Mouse (Mus musculus) spleen, postnatal 4 days (tissue): Measurements from ENCODE around the gene Ppt1.

Source experiments
- DNase-seq, 2 experiments: peaks; one replicate each; pipeline ENCODE4 v3.0.0; 2022; ENCODE audit warnings: low spot score in 2 of 2

Ppt1 gene

GRCm38 (mm10) chr4:122870027-122870426 is 34.0 kb downstream of the Ppt1 start:
- DNase-seq, result no peak

- no peak for DNase-seq
Measured at GRCm38 (mm10) chr4:122870741-122871140, 34.7 kb downstream of the Ppt1 start.

- DNase-seq, result no peak
Measured at GRCm38 (mm10) chr4:122871269-122871668, 35.2 kb downstream of the Ppt1 start.

DNA sequence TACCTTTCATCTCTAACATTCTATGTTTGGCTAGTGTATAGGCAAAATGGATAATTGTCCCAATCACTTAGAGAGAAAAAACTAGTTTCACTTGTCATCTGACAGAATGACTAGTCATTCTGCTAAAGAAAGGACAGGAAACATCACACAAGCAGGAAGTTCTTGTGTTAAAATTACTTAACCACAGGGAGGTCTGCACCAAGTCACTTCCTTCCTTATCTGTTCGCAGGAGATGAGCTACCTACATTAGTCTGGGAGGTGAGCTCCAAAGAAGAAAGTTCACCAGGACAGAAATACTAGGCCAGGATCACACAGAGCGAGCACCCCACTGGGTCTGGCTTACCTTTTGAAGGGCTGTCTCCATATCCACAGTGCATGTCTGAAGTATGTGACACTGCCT is 35.9 kb downstream of the Ppt1 start:
- no peak for DNase-seq

GRCm38 (mm10) chr4:122873003-122873402 is 37.0 kb downstream of the Ppt1 start:
- no peak for DNase-seq

DNA sequence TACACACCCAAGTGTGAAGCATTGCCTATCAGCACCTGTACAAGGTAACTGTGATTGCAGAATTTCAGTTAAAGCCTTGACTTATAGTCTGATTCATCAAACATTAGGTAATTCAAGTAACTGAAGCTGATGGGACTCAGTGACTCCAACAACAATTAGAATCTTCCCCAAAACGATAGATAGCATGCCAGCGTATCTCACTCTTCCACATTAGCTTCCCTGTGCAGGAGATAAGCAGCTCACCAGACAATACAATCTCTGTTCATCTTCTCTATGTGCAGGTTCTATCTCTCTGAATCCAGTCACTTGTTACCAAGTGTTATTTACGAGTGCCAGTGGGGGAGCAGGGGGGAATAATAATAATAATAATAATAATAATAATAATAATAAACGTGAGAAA is 37.5 kb downstream of the Ppt1 start:
- no peak for DNase-seq

GRCm38 (mm10) chr4:122878333-122879070 is 42.5 kb downstream of the Ppt1 start:
- no peak for DNase-seq

DNA sequence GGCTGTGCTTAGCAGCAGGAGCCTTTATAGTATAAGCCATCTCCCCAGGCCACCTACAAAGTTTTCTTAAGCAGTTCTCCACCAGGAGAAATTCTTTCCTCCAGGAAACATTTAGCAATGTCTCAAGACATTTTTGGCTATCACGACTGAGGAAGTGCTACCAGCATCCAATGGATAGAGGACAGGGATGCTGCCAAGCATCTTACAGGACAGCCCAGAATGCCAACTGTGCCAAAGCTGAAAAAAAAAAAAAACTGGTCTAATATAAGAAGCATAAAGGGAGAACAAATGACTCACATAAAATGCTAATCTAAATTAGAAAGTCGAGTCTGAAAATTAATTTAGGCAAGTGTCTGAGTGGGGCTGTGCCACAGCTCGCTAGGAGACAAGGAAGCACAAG is 46.5 kb downstream of the Ppt1 start:
- DNase-seq, result no peak

DNA sequence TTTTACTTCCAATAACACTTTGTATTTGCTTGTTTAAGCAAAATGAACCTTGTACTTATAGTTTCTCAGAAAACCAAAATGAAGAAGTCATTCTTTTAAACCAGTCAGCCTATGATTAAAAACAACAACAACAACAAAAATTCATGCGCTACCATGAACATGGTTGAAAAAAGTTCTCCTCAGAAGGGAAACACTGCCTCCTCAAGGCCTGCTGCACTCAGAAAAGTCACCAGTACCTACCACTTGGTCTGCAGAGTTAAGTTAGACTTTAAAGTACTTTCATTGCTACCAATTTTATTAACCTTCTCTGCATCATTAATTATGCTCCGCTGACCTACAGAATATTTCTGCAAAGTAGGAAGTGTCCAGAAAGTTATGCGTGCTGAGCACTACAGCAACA is 47.3 kb downstream of the Ppt1 start:
- DNase-seq, result no peak

- DNase-seq, result no peak
Measured at GRCm38 (mm10) chr4:122884051-122884450, 48.0 kb downstream of the Ppt1 start.

- no peak for DNase-seq
Measured at GRCm38 (mm10) chr4:122884481-122885340, 48.7 kb downstream of the Ppt1 start.

DNA sequence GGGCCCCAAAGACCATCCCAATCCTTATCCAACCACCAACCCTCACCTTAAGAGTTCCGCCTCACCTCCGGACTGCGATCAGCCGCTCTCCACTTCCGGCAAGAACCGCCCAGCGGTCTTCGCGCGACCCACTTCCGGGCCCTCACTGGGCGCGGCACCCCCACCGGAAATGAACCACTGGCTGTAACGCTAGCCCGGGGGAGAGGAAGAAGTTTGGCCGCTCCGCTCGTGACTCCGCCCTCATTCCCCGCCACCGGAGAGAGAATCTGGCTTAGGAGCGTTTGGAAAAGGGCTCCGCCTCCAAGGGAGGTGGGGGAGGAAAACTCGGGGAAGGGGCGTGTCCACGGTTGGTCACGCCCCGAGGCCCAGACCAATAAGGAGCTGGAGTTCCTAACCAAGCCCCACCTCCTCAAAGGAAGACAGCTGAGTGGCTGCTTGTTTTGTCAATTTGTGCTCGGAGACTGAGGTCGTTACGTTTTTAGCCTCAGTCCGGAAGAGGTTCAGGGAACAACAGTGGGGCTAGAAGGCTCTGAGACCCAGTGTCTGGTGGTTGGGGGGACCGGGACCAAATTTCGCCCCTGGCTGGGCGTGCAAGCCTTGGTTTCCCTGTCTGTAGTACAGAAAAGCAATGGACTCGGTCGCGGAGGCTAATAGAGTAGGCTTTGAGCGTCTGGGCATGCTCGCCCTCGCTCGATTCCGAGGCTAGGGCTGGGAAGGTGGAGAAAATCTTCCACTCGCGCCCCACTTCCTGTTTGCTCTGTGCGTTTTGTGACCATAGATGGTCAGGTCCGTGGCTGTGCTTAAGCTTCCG is 49.9 kb downstream of the Ppt1 start, which contains the start of gene Cap1:
Cap1 (minus strand) TSS at position 289 of the 811 bp plus-strand sequence.
- DNase-seq, result peak; percentile 96

DNA sequence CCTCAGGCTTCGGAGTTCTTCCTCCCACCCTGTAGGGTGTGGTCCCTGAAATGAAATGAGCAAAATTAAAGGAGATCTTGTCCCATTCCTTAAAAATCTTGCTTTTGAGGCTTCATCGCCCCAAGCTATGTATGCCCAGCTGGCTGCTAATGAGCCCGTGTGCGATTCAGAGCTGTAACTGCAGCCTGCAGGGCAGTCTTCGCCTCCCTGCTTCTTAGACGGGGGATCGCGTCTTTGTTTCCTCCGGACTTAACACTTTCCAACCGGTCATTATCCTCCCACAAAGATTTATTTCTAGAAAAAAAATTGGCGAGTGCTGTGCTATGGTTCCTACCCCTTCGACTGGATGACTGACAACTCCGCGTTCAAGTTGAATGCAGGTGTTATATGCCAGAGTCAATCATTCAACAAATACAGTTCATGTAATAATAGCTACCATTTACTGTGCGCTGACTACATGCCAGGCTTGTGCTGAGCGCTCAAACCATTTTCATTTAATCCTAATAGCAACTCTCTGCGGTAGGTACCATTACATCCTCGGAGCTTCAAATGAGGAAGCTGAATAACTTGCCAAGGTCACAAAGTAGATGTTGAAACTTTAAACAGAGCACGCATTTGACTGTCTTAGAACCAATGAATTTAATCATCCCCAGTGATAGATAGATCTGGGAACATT is 50.7 kb downstream of the Ppt1 start:
- no peak for DNase-seq

GRCm38 (mm10) chr4:122887336-122887735 is 51.3 kb downstream of the Ppt1 start:
- no peak for DNase-seq

GRCm38 (mm10) chr4:122890881-122891481 is 54.9 kb downstream of the Ppt1 start:
- no peak for DNase-seq

DNA sequence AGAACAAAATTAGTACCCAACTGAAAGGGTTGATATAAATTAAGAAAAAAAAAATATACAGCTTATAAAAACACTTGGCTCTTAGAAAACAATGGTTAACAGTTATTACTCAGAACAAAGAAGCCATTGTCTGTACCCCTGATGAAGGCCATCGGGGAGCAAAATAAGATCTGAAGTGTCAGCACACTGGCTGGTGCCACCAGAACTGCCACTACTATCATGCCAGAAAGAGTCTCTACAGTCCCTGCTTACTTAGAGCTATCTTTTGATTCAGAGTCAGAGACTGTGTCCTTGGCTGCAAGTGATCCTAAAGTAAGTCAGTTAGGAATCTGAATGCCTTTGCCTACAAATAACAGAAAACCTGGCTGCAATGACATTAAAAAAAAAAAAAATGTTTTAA is 55.6 kb downstream of the Ppt1 start:
- no peak for DNase-seq

DNA sequence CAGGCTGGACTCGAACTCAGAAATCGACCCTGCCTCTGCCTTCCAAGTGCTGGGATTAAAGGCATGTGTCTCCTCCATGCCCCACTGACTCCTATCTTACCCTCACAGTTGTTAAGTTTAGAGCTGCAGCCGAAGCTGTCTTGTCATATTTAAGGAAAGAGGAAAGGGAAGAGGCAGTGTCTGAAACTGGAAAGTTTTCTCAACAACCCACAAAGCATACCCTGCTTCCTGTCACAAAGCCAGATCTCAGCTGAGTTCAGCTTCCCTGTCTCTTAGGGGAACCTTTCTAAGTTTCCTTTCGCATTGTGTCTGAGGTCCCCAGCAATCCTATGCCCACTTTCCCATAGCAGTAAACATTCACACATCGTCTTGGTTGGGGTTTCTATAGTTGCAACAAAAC is 56.1 kb downstream of the Ppt1 start:
- DNase-seq, result no peak

DNA sequence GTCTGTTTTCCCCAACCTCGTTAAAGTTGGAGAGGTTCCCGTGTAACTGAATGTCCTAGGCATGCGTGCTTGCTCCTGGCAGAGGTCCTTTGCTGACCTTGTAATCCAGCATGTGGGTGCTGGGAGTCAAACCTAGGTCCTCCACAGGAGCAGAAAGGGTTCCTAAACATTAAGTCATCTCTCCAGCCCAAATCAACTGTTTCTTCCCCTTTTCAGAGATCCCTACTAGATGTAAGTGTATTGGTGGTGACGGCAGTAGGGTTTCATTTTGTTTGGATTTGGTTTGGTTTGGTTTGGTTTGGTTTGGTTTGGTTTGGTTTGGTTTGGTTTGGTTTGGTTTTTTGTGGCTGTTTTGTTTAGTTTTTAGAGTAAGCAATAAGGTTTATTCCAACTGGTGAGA is 61.7 kb downstream of the Ppt1 start:
- no peak for DNase-seq

DNA sequence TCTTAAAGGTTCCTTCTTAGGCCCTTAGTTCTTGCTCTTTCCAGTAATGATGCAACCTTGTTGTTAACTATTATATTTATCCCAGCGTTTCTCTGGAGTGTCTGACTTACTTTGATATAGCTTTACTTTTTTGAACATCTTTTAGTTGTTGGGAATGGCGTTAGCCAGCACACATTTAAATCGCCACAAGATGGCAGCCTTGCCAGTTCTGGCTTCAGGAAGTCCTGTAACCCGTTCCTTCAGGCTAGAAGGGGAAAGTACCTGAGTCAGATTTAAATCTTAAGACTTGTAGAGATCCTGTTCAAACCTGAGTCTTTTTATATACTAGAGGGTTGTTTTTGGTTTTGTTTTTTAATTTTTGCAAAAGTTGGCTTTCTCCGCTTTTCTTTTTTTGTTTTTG is 62.3 kb downstream of the Ppt1 start:
- DNase-seq, result peak; percentile 49 to 73

- no peak for DNase-seq
Measured at GRCm38 (mm10) chr4:122902156-122902555, 66.1 kb downstream of the Ppt1 start.

DNA sequence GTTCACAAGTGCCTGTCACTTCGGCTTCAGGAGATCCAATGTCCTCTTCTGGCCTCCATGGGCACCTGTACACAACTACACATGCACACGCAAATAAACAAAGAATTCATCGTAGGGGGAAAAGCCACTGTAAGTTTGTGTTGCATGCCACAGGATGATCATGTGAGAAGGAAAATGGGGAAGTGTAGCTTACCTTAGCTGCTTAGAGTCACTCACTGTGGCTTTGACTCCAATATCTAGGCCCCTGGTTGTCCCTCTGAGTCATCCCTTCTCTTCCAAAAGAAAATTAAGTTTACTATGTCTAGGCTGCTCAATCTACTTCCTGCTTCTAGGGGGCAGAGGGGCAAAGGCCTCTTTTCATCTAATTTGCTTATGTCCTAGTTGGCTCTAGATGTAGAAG is 67.7 kb downstream of the Ppt1 start:
- no peak for DNase-seq
